25 mouse cellular contexts compared by ENCODE assay signal in genomic region chr2:87515046-87515445, GRCm38 (mm10). TPM values are rescaled to one million over a fixed set of nuclear protein-coding genes. Genes with fewer than 3 reads are reported as not detected.
"Had no signal": no experiment of that assay in that cellular context is flagged by ENCODE, and none has a peak within 500 bp of the region (broad histone marks: within the 10 kb centered on the region; RNA-seq: fewer than 3 reads in every experiment).

No protein-coding gene starts in this region.

- H3K9ac ChIP-seq: liver, postnatal 0 days; lung, embryonic 15.5 days; midbrain, embryonic 12.5 days; neural tube, embryonic 12.5 days; stomach, embryonic 15.5 days had no signal

- H3K27me3 ChIP-seq: lung, embryonic 15.5 days; midbrain, embryonic 12.5 days; neural tube, embryonic 12.5 days; stomach, embryonic 15.5 days had no signal

- H3K4me2 ChIP-seq: lung, embryonic 15.5 days; midbrain, embryonic 12.5 days; neural tube, embryonic 12.5 days; stomach, embryonic 15.5 days had no signal

- H3K36me3 ChIP-seq: lung, embryonic 15.5 days; midbrain, embryonic 10.5 days; midbrain, embryonic 12.5 days; neural tube, embryonic 12.5 days; stomach, embryonic 15.5 days had no signal

- H3K4me3 ChIP-seq: lung, embryonic 15.5 days; midbrain, embryonic 10.5 days; midbrain, embryonic 12.5 days; neural tube, embryonic 12.5 days; stomach, embryonic 15.5 days had no signal

- H3K9me3 ChIP-seq: lung, embryonic 15.5 days; midbrain, embryonic 12.5 days; neural tube, embryonic 12.5 days; stomach, embryonic 15.5 days had no signal

- ATAC-seq: liver, postnatal 0 days; lung, postnatal 0 days; midbrain, embryonic 16.5 days had no signal

- DNase-seq: liver, postnatal 0 days; lung, adult 2 months; lung, postnatal 14 days; lung, postnatal 36 days; midbrain, embryonic 14.5 days; right cerebral cortex, postnatal 14 days; thymus, adult 2 months; thymus, postnatal 25 days; thymus, postnatal 4 days had no signal

- H3K4me1 ChIP-seq: lung, embryonic 15.5 days; midbrain, embryonic 10.5 days; midbrain, embryonic 12.5 days; neural tube, embryonic 12.5 days; stomach, embryonic 15.5 days had no signal

- H3K27ac ChIP-seq: lung, embryonic 15.5 days; midbrain, embryonic 10.5 days; midbrain, embryonic 12.5 days; neural tube, embryonic 12.5 days; stomach, embryonic 15.5 days; stomach, postnatal 0 days had no signal

RNA-seq across cellular contexts. Expression of gene Pramel6, which starts 8.7 kb away (rescaled TPM):
- total RNA-seq: megakaryocyte, adult 5-6 weeks; megakaryocyte-erythroid progenitor cell, adult 5-6 weeks; monocyte, adult 5-6 weeks; neutrophil, adult 5-6 weeks had no signal
- polyA plus RNA-seq: liver, postnatal 0 days; lung, adult 2 months; lung, embryonic 15.5 days; lung, postnatal 0 days; midbrain, embryonic 10.5 days; midbrain, embryonic 12.5 days; midbrain, embryonic 14.5 days; midbrain, embryonic 16.5 days; neural tube, embryonic 12.5 days; neural tube, embryonic 14.5 days; spleen, adult 2 months; stomach, embryonic 15.5 days; stomach, postnatal 0 days; testis, adult 2 months; thymus, adult 2 months; urinary bladder, adult 2 months had no signal

RNA-seq across cellular contexts. Expression of gene Olfr153, which starts 16.6 kb away (rescaled TPM):
- total RNA-seq: megakaryocyte, adult 5-6 weeks; megakaryocyte-erythroid progenitor cell, adult 5-6 weeks; monocyte, adult 5-6 weeks; neutrophil, adult 5-6 weeks had no signal
- polyA plus RNA-seq: liver, postnatal 0 days; lung, adult 2 months; lung, embryonic 15.5 days; lung, postnatal 0 days; midbrain, embryonic 10.5 days; midbrain, embryonic 12.5 days; midbrain, embryonic 14.5 days; midbrain, embryonic 16.5 days; neural tube, embryonic 12.5 days; neural tube, embryonic 14.5 days; spleen, adult 2 months; stomach, embryonic 15.5 days; stomach, postnatal 0 days; thymus, adult 2 months; urinary bladder, adult 2 months had no signal

RNA-seq across cellular contexts. Expression of gene Pramel7, which starts 18.2 kb away (rescaled TPM):
- total RNA-seq: megakaryocyte, adult 5-6 weeks; megakaryocyte-erythroid progenitor cell, adult 5-6 weeks; monocyte, adult 5-6 weeks; neutrophil, adult 5-6 weeks had no signal
- polyA plus RNA-seq: liver, postnatal 0 days; lung, adult 2 months; lung, embryonic 15.5 days; lung, postnatal 0 days; midbrain, embryonic 10.5 days; midbrain, embryonic 12.5 days; midbrain, embryonic 14.5 days; midbrain, embryonic 16.5 days; neural tube, embryonic 12.5 days; neural tube, embryonic 14.5 days; spleen, adult 2 months; stomach, embryonic 15.5 days; stomach, postnatal 0 days; thymus, adult 2 months; urinary bladder, adult 2 months had no signal

RNA-seq across cellular contexts. Expression of gene Olfr1128, which starts 30.3 kb away (rescaled TPM):
- total RNA-seq: megakaryocyte, adult 5-6 weeks; megakaryocyte-erythroid progenitor cell, adult 5-6 weeks; monocyte, adult 5-6 weeks; neutrophil, adult 5-6 weeks had no signal
- polyA plus RNA-seq: liver, postnatal 0 days; lung, adult 2 months; lung, embryonic 15.5 days; lung, postnatal 0 days; midbrain, embryonic 10.5 days; midbrain, embryonic 12.5 days; midbrain, embryonic 14.5 days; midbrain, embryonic 16.5 days; neural tube, embryonic 12.5 days; neural tube, embryonic 14.5 days; spleen, adult 2 months; stomach, embryonic 15.5 days; stomach, postnatal 0 days; testis, adult 2 months; thymus, adult 2 months; urinary bladder, adult 2 months had no signal

RNA-seq across cellular contexts. Expression of gene Olfr1129, which starts 58.7 kb away (rescaled TPM):
- total RNA-seq: megakaryocyte, adult 5-6 weeks; megakaryocyte-erythroid progenitor cell, adult 5-6 weeks; monocyte, adult 5-6 weeks; neutrophil, adult 5-6 weeks had no signal
- polyA plus RNA-seq: liver, postnatal 0 days; lung, adult 2 months; lung, embryonic 15.5 days; lung, postnatal 0 days; midbrain, embryonic 10.5 days; midbrain, embryonic 12.5 days; midbrain, embryonic 14.5 days; midbrain, embryonic 16.5 days; neural tube, embryonic 12.5 days; neural tube, embryonic 14.5 days; spleen, adult 2 months; stomach, embryonic 15.5 days; stomach, postnatal 0 days; testis, adult 2 months; thymus, adult 2 months; urinary bladder, adult 2 months had no signal
